15 mouse cellular contexts compared by ENCODE assay signal in genomic region chr3:131199590-131200288, GRCm38 (mm10).
DNase-seq lines count a peak whose midpoint lies in the region.
"Had no signal": no experiment of that assay in that cellular context is flagged by ENCODE, and none has a peak within 500 bp of the region (broad histone marks: within the 10 kb centered on the region; RNA-seq: fewer than 3 reads in every experiment).

No protein-coding gene starts in this region.

- DNase-seq in lung, postnatal 36 days = peak; percentile 13
- DNase-seq in lung, postnatal 14 days = no peak
- peak; percentile 71 to 76 for DNase-seq in CD8-positive naive resting alpha-beta T cell, adult 2 months (ENCODE audit: low read depth in 2 of 2, low spot score in 2 of 2)
- peak; percentile 82 for DNase-seq in T-cell, adult 2 months (ENCODE audit: low spot score)
- DNase-seq in induced T-regulatory cell, adult 2 months (ENCODE audit: low read depth) = peak; percentile 49
- no peak for DNase-seq in cerebellum, postnatal 14 days
- no peak for DNase-seq in retina, postnatal 1 day
- DNase-seq: cerebellum, adult 9-10 months; embryo, embryonic 11 days; gastrocnemius, postnatal 36 days; heart, postnatal 10 days; kidney, adult 2 months; kidney, postnatal 4 days; lung, postnatal 10 days; thymus, postnatal 25 days had no signal

Comparison
In these comparisons a context has a peak if more than half of its experiments do, and no peak if none do; other contexts are left out.
1. DNase-seq: peak in lung, postnatal 36 days (single experiment), CD8-positive naive resting alpha-beta T cell, adult 2 months (2 of 2), T-cell, adult 2 months (single experiment) and induced T-regulatory cell, adult 2 months (single experiment); none in lung, postnatal 14 days (single experiment), cerebellum, postnatal 14 days (0 of 2) and retina, postnatal 1 day (single experiment).